Mouse (Mus musculus): ENCODE results near the gene Camk2d.

DNA sequence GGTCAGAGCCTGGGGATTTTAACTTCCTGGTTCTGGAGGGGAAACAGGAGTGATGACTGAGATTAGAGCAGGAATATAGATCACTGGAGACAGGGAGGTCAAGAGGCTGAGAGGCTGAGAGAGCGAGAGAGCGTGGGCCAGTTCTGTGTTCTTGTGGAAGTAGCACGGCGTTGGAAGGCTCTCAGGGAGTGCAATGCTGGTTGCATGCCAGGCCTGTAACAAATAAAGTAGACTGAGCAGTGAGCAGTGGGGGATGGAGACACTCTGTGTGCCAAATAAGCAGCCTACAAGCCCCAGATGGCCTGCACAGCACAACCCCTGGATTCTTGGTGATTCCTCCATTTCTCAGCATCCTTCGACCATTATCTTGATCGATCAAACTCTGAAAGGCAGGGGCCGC is 71.3 kb downstream of the Camk2d start:
- TF ChIP-seq CTCF (IDR thresholded peaks at IDR 0.05; ENCODE audit: control insufficient read depth, insufficient read depth, insufficient replicate concordance, low read depth, low read length) (no peak), POLR2A (IDR thresholded peaks at IDR 0.05; ENCODE audit: control insufficient read depth, low read depth, low read length) (no peak)
